Mouse (Mus musculus): ENCODE measurements at regions not wholly inside any gene's neighbourhood (a gene's known extent, or its start where the extent isn't known, plus 50 kb on each side); places are given as distances from the start of the nearest gene placed in this dataset.
A peak's percentile ranks its signal among the peaks of the same experiment; 100 is the strongest.
"Not testable (repeated sequence)": the region's sequence is repeated elsewhere in the genome, so short reads cannot be mapped to it uniquely, and the experiment has no call there.

DNA sequence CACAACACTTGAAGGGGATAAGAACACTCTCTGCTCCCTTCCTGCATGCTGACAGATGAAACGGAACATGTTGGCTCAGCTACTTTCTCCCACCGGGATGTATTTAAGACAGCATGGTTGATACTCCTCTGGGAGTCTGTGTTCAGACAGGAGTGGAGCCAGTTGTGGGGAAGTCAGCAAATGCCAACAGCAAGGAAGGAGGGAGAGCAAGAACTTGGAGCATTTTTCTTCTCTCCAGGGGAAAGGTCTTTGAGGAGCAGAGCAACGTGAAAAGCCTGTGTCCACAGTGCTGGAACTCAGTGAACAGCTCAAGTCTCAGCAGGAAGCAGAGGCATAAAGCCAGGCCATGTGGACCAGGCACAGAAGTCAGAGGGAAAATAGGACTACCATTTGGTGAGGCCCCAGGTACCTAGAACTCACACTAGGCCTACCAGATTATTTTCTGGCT lies 188.8 kb upstream of the Dmac1 start:
- DNase-seq: peak; percentile 93 to 94

DNA sequence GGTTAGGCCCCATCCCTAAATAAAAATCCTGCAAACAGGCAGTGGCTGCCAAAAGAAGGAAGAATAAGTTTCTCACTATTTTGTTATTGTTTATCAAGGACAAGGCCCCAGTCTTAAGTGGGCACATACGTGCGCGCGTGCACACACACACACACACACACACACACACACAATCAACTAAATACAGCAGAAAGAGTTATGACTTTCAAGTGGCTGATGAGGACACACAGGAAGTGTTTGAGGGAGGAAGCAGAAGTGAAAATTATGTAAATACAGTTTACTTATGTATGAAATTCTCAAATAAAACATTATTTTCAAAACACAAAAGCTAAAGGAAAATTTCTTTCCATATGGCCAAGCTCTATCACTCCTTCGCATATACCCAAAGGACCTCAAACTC lies 185.5 kb upstream of the Dmac1 start:
- DNase-seq: no peak

DNA sequence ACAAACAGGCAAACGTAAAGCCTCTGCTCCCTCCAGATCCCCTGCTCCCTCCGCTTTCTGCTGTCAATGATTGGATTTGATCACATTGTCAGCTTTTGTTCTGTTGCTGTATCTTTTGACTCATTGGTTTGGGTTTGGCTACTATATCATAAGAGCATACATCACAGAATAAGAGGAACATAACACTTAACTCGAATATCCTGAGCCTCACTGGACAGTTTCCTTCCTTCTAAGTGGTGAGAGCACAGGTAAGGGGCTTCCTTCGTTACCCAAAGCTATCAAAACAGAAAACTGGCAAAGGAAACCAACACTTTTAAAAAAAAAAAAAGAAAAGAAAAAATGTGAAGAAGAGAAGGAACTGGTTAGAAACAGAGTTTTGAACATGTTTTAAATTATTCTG lies 171.4 kb upstream of the Dmac1 start:
- no peak for DNase-seq

GRCm38 (mm10) chr4:75423296-75423695 lies 145.2 kb upstream of the Dmac1 start:
- DNase-seq: no peak

DNA sequence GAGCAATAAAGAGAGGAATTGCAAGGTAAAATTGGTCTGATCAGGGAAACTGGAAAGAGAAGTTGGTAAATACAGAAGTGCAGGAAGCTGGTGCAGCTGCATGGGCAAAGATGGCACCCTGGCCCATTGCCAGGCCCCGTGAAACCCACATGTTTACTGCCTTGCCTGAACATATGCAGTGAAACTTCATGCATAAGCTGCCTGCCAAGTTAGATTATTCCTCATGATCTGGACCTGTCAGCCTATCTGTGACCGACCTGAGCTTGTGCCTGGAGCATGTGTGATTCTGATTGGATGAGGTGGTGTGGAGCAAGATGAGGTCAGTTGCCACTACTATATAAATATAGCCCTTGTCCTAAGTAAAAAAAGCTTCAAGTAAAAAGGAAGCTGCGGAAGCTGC lies 122.6 kb upstream of the Dmac1 start:
- not testable (repeated sequence) for DNase-seq

DNA sequence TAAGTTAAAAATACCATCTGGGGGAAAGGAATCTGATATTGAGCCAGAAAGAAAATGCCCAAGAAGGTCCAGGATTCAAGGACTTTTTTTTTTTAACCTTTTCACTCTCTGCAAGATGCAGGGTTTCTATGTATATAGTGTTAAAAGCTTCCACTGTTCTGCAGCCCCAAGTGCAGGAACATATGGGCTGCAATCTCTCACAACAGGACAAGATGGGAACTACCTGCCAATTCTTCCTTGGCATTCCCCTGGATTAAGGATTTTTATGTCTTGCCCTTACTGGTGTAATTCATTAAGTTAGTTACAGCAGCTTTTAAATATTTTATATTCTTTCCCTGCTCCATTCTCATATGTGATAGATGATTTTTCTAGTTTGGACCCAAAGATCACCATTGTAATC lies 116.9 kb upstream of the Dmac1 start:
- DNase-seq: peak; percentile 46 to 49

DNA sequence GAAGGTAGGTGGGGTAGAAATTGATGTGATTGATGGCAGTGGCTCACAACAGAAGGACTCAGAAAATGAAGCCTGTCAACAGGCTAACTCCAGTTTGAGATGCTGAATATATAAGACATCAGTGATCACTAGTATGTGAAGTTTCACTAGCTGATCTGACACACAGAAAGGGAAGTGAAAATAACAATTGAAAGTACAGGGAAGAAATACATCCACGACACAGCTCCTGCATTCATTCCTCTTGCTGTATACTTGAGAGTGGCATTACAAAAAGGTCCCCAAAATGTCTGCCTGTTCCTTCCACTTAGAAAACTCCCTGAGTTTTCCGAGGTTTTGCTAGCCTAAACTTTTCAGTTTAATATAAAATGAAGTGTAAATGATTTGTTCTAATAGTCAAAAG lies 116.2 kb upstream of the Dmac1 start:
- no peak for DNase-seq

- no peak for DNase-seq
Measured at GRCm38 (mm10) chr4:75386271-75386938, 108.3 kb upstream of the Dmac1 start.

DNA sequence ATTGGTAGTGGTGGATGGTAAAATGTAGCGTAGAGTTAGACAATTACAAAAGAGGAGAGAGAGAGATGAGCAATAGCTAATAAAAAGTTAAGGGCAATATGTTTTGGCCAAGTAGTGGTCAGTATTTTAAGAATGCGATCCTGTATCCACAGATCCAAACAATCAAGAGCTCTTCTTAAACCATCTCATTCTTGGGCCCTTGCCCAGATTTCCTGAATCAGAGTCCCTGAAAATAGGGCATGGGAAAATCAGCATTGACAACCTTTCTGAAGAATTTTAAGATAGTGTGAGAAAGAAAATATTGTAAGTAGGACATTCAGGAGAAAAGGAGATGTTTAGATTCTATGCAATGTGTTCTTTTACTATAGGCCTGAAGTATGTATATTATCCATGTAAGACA lies 81.4 kb upstream of the Dmac1 start:
- peak; percentile 53 to 60 for DNase-seq

DNA sequence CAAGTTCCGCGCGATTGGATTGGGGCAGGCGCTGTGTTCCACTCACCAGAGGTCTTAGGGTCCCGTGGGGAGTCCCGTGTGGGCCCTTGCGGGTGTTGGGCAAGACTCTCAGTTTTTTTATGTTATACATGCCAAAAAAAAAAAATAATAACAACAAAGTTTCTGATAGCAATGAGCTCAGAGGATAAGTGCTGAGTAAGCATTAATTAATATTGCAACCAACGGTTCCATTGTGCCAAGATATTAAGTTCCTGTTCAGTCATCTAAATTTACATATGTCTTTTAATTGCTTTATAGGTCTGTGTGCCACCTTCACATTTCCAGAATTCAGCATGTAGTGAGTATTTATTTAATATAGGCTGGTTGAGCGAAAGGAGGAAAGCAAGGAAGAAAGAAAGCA lies 77.5 kb upstream of the Dmac1 start:
- no peak for DNase-seq

DNA sequence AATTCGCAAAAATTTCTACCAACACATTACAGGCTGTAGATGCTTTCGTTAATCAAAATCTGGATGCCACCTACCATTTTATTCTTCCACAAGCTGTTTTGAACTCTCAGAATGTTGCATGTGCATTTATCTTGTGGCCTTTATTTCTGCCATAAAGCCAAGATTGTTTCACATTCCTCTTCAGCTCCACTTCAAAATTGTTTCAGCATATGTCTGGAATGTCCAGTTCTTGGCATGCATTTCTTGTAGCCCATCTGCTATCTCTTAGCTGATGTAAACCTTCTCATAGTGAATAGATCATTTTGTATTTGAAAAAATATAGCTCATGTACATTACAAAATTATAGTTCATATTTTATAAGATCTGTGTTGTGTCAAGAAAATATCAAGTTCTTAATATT lies 56.4 kb upstream of the Dmac1 start:
- peak; percentile 56 to 68 for DNase-seq

GRCm38 (mm10) chr4:75332791-75333190 lies 54.7 kb upstream of the Dmac1 start:
- DNase-seq: peak; percentile 43 to 44

DNA sequence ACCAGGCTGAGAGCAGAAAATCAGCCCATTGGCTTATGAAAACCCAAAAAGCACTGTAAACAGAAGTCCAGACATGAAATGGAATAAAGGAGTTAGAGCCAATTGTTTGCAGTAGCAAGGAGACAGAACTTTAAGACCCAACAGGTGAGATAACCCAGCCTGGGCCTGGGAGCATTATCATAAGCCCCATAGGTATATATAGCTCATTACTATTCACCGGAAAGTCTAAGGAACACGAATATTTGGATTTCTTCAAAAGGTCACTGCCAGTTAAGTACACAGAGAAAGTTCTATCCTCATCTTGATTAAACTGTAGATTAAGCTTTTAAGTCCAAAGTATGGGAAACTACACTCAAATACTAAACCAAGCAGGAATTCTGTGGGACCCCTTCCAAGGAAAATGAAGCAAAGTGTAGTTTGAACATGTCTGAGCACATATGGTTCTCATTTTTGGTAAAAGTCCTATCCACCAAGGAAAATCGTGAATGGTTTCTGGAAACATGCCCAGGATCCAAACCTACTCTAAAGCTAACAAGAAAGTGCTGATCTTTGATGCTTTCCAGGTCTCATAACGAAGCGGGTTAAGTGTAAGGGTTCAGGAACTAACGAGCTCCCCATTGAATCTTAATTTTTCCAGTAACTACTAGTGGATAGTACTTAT lies 51.5 kb upstream of the Dmac1 start:
- no peak for DNase-seq

Measured in cerebellum, adult 18-20 months (tissue).